Mouse (Mus musculus) layer of hippocampus, adult 11-12 months (tissue): ENCODE data around the gene Ccdc57.
"Not testable (repeated sequence)": the region's sequence is repeated elsewhere in the genome, so short reads cannot be mapped to it uniquely, and the experiment has no call there.

Source experiments
- DNase-seq: peaks from one replicate; pipeline ENCODE4 v3.0.0; 2022; ENCODE audit warnings: low spot score

Gene Ccdc57

GRCm38 (mm10) chr11:120903159-120903850, 29.4 kb downstream of the Ccdc57 start:
- DNase-seq = peak; percentile 21

DNA sequence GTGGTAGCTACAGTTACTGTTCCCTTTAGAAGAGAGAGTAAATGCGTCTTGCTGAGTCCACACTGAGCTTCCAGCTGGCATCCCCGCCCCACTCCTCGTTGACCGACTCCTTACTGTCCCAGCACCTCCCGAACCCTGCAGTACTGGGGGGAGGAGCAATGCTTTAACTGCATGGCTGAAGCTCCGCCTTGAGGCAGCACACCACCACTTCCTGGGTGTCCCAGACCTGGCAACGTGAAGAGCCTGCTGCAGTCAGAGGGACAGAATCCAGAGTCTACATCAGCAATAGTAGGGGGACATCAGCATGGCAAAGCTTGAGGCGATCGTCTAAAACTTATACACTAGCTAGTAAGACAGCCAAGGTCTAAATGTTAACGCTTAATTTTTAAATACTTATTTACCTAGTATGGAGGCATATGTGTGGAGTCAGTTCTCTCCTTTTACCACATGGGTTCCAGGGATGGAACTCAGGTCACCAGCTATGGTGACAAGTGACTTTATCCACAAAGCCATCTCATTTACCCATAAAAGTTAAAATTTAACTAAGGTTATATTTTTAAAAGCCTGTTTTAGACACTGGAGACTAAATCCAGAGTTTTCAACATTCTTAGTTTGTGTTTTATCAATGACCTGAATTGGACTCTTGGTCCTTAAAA, 30.1 kb downstream of the Ccdc57 start:
- DNase-seq = no peak

DNA sequence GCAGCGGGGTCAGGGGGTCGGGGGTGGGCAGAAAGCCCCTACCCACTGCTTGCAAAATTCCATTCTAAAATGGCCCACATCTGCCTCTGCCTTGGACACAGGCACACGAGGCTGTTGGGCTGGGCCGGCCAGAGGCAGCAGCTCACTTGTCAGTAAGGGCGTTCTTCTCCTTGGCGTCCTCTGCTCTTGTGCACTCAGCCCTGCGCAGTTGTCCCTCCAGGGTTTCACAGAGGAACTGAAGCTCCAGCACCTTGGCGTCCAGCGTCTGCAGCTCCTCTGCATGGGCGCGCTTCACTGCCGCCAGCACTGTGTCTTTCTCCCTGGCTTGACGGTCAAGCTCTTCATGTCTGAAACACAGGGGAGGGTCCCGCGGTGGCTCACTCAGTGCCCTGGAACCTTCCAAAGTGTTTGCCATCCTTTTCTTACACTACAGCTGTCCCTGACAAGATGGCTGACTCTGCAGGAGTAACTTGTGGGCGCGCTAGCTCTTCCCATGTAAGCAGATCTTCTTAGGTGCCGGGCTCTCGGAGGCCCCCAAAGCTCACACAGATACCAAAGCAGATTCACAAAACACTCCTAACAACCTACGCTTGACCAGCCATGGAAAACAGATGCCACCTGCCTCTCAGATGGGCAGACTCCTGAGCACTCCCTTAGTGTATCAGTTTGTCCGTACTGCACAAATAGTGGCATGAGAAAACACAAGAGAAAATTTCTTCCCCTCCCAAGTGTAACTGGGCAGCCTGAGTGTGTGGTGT, 30.8 kb downstream of the Ccdc57 start:
- no peak for DNase-seq

GRCm38 (mm10) chr11:120900276-120901244, 32.1 kb downstream of the Ccdc57 start:
- DNase-seq = no peak

- DNase-seq = no peak
Observed at GRCm38 (mm10) chr11:120898114-120898548, 34.5 kb downstream of the Ccdc57 start.

- DNase-seq = no peak
Observed at GRCm38 (mm10) chr11:120895441-120895840, 37.2 kb downstream of the Ccdc57 start.

DNA sequence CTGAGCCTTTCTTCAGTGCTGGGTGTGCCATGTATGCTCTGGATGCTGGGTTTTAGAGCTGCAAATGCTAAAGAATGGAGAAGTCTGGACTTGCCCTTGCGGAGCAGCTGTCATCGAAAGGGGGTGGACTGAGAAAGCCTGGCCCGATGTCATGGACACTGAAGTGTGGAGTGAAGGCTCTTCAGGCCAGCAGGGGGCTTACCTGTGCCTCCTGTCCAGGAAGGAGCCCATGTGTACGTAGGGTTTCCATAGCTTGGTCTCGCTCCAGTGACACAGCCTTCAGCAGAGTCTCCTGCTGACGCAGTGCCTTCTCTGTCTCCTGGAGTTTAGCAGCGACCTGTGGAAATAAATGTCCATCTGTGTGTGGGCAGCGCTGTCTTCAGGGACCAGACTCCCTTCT, 38.3 kb downstream of the Ccdc57 start:
- DNase-seq = no peak

DNA sequence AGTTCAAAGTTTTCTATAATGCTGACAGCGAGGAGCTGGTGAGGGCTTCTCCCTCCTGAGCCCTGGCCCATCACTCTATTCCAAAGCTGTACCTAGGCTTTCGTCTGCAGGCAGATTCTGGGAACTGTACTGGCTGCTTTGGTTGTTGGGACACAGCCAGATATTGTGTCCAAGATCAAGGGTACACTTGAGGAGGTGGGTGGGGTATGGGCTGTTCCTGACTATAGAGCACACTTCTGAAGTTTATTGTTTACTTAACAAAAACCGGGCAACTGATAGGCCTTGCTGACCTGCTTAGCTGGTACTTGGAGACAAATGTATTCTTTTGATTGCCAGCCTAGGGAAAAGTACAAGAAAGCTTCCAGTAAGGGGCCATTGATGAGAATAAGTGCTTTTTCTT, 43.5 kb downstream of the Ccdc57 start:
- DNase-seq = no peak

DNA sequence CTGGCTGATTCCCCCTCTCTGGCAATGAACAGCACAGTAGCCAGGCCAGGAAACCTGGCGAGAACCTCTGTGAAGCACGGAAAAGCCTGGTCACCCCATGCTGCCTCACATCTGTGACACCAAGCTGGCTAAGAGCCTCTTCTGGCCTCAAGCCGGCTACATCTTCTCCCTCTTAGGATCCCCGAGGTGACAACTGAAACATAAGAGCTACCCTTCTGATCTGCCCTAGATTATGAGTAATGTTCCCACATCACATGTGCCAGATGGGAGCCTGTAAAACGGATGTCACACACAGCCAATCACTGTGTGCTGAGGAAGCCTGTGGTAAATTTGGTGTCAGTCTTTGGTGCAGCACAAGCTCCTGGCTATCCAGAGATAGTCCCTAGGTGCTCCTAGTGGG, 44.0 kb downstream of the Ccdc57 start:
- no peak for DNase-seq

DNA sequence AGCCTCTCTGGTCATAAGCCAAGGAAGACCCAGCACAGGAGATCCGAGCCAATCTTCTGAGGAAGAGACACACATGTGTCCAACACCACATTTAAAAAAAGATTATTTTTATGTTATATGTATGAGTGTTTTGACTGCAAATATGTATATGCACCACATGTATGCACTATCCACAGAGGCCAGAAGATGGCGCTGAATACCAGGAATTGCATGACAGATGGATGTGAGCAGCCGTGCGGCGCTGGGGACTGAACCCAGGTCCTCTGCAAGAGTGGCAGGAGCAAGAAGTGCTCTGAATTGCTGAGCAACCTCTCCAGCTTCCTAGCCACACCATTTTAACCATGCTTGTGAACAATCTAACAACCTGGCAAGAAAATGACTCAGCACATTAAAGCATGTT, 45.2 kb downstream of the Ccdc57 start:
- no peak for DNase-seq

DNA sequence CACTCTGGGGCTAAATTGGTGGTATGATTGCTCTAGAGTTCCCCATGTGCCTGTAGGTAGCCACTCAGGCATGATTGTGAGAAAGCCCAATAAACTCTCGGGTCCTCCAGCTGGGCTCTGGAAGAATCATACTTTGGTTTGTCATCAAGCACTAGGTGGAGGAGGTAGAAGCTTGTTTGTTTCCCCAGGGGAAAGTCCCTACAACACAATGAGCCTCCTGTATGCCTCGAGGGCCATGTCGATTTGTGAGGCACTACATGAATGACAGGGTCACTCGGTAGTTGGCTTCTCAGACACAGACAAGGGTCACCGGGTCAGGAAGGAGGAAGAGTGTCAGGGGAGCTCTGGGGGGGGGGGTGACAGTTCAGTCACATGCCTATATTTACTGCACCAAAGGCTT, 46.2 kb downstream of the Ccdc57 start:
- DNase-seq = no peak

DNA sequence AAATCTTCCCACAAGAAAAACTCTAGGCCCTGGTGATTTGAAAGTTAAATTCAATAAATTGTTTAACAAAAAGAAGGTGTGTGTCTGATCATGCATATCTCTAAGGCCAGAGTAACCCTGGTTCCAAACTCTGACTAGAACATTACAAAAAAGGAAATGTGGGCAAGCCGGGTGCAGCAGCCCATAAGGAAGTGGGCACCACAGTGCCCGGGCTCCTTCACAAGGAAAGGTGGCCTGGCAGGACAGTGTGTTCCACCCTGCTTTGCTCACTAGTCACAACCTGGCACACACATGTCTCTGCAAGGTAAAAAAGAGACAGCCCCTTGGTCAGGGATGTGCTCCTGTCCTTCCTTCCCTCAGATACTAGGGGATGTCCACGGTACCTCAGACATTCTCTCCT, 49.1 kb downstream of the Ccdc57 start:
- no peak for DNase-seq

DNA sequence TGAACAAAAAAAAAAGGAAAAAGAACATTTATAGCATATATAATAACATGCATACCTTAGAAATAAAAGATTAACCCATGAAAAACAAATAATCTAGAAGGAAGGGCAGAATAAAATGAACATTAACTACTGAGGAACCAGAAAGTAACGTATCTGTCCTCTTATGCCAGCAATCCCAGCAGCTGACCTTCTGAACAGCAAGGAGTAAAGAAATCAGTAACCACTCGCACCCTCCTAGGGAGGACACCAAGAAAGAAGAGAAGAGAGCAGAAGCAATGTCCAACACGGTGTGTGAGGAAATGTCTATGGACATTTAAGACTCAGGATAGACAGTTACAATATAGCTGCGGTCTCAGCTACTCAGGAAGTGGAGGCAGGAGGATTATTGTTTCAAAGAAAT, 49.7 kb downstream of the Ccdc57 start:
- no peak for DNase-seq

DNA sequence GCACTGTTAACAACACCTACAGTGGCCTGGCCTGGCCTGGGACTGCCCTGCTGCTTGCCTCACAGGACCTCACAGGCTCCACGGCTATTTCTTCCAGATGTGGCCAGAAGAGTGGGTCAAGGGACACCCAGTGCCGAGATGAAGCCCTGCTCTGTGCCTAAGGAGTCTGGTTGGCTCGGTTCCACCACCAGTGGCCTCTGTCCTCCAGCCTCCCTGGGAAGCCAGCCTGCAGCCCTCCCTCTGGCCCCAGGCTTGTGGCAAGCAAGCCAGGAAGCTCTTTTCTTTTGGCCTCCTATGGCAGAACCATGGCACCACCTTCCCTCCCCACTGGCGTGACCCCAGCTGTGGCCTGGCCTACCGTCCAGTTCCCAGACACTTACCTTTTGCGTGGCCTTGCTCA, 59.5 kb downstream of the Ccdc57 start:
- DNase-seq = peak; percentile 25

DNA sequence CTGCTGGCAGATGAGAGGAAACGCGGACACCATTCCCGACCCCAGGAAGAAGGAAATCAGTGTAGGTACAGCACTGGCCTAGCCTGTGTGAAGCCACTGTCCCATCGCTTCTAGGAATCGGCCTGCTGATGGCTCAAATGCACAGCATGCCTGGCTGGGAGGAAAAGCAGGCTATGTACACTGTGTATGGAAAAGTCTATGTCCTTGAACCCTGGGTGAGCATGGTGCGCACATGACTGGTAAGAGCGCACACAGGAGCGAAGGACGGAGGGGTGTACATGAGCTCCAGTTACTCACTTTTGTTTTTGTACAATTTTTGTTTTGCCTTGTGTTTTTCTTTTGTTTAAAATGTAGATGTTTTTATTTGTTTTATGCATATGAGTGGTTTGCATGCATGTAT, 61.2 kb downstream of the Ccdc57 start:
- DNase-seq = no peak

GRCm38 (mm10) chr11:120865816-120866215, 66.9 kb downstream of the Ccdc57 start:
- DNase-seq = no peak

DNA sequence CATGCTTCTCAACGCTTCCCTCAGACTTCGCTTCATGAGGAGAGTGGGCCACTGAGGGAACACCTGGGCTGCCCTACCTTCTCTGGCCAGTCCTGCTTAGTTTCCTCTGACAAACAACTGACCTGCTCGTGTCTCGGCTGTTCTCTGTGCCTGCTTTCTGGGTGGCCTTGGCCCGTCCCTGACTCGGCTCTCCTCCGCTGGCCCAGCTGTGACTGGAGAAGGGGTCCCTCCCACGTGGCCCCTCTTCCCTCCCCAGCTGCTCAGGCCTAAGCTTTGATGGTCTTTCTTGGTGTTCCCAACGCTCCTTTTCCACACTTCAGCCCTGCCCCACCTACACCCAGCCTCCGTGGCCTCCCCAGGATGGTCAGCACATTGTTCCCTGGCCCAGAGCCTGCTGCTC, 69.9 kb downstream of the Ccdc57 start:
- no peak for DNase-seq

DNA sequence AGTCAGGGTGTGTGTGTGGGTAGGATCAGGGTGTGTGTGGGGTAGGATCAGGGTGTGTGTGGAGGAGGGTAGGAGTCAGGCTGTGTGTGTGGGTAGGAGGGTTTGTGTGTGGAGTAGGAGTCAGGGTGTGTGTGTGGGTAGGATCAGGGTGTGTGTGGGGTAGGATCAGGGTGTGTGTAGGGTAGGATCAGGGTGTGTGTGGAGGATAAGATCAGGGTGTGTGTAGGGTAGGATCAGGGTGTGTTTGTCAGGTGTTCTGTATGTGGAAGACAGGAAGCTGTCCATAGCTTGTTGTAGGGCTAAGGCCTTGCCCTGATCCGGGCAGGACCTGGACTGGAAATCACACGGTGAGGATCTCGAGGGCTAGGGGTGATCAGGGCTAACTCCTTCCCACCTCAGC, 76.7 kb downstream of the Ccdc57 start:
- DNase-seq = not testable (repeated sequence)

DNA sequence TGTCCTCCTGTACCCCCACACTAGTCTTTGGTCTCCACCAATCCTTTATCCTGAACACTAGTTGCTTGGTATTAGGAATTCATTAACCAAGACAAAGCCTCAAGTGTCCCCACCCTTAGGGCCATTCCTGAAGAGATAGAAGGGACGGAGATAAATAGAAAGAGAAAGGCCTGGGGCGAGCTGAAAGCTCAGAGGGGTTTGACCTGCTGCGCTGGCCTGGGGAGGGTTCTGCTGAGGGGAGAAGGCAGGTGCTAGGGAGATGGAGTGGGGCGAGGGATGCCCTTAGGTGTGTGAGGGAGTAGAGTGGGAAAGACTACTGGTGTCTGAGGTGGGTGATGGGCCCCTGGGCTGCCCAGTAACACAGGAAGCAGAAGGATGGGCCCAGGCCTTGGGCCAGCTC, 78.9 kb downstream of the Ccdc57 start:
- no peak for DNase-seq

- no peak for DNase-seq
Observed at GRCm38 (mm10) chr11:120853158-120853557, 79.5 kb downstream of the Ccdc57 start.

GRCm38 (mm10) chr11:120852083-120852935, 80.4 kb downstream of the Ccdc57 start:
- no peak for DNase-seq
